Mouse (Mus musculus): ENCODE measurements around the gene Cemip.

Gene Cemip

GRCm38 (mm10) chr7:84096501-84096900 lies 10.2 kb upstream of the Cemip start:
- DNase-seq (ENCODE audit: extremely low read depth, low read depth): no peak

DNA sequence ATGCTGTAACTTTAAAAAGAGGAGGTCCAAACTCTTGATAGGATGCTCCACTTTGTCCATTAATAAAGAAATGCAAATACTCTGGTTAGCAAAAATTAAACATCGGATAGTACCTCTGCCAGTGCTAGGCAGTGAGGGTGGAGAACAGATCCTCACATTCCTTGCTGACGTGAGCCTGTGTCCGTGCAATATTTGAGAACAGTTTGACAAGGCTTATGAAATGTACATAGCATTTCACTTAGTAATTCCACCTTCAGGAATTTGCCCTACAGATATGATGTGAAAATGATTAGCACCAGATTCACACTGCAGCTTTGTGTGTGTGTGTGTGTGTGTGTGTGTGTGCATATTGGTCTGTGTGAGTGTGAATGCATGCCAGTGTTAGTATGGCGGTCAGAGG lies 4.5 kb upstream of the Cemip start:
- DNase-seq (ENCODE audit: extremely low read depth, low read depth): no peak

DNA sequence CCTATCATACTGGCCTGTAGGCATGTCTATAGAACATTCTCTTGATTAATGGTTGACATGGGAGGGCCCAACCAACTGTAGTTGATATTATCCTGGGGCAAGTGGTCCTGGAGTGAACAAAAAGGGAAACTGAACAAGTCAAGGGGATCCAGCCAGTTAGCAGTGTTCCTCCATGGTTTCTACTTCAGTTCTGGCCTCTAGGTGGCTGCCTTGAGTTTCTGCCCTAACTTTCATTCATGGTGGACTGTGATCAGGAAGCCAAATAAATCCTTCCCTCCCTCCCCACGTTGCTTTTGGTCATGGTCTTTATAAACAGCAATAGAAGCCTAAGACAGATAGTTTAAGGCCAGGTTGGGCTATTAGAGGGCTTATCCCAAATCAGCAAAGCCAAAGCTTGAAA lies 3.5 kb upstream of the Cemip start:
- peak; percentile 15 for DNase-seq (ENCODE audit: extremely low read depth, low read depth)

- peak; percentile 18 for DNase-seq (ENCODE audit: extremely low read depth, low read depth)
Observed at GRCm38 (mm10) chr7:84088971-84089370, 2.7 kb upstream of the Cemip start.

GRCm38 (mm10) chr7:84088191-84088590 lies 1.9 kb upstream of the Cemip start:
- DNase-seq (ENCODE audit: extremely low read depth, low read depth): no peak

- no peak for DNase-seq (ENCODE audit: extremely low read depth, low read depth)
Observed at GRCm38 (mm10) chr7:84085049-84085945, 1.0 kb downstream of the Cemip start.

- DNase-seq (ENCODE audit: extremely low read depth, low read depth): no peak
Observed at GRCm38 (mm10) chr7:84077257-84078013, 8.9 kb downstream of the Cemip start.

GRCm38 (mm10) chr7:84074266-84074665 lies 12.0 kb downstream of the Cemip start:
- no peak for DNase-seq (ENCODE audit: extremely low read depth, low read depth)

DNA sequence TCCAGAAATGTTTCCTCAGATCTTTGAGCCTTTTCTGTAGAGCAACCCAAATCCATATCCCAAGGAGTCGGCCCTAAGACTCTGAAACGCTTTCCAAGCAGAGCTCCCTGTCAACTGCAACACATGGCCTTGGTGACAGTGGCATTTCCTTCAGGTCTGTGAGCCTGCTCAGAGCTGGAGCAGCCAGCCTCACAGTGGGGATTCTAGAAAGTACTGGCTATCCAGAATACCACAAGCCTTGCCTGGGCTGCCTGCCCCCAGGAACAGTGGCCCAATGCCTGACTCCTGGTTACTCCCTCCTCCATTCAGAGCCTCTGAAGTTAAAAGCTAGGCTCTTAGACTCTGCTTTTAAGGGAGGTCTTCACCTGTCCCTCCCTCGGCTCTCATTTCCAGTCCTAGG lies 12.4 kb downstream of the Cemip start:
- DNase-seq (ENCODE audit: extremely low read depth, low read depth): no peak

- DNase-seq (ENCODE audit: extremely low read depth, low read depth): no peak
Observed at GRCm38 (mm10) chr7:84068931-84069330, 17.4 kb downstream of the Cemip start.

DNA sequence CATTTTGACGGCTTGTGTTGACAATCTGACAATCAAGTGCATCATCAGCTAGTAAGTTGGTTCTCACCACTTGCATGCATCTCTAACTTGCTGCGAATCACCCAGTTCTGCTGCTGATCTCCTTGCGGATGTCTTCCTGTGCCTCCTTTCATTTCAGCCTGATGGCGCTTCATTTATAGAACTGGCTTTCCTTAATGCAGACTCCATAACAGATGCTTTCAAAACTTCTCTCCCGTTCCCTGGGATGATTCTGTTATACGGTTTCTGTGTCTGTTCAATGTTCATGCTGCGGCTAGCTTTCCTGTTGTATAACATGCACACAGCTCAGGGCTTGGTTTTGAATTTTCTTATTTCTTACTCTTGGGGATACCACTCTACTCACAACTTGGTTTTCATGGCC lies 26.5 kb downstream of the Cemip start:
- no peak for DNase-seq (ENCODE audit: extremely low read depth, low read depth)

DNA sequence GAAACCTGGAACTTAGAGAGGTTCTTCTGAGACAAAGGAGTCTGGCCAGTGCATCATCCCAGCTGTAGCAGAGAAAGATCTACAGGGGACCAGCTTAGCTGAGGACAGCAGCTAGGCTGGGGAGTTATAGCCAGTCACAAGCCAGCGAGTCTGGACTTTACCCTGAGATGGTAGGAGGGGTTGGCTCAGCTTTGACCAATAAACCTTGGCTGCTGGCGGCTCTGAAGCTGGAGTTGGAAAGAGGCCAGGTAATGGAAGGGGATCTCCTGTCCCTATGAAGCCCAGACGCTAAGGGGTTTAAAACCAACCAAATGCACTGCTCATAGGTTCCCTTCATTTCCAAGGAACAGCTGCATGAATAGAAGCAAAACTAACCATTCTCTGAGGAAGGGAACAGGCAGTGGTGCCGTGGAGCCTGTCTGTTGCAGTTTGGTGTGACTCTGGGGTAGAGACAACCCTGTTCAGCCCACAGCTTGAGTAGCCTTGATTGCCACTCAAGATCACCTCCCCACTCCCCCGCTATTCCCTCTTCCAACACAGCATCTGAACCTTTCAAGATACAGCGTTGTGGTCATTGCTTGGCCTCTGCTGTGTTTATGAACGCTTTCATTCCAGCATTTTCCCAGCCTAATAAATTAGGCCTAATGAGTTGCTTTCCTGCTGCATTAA lies 30.2 kb downstream of the Cemip start:
- no peak for DNase-seq (ENCODE audit: extremely low read depth, low read depth)

DNA sequence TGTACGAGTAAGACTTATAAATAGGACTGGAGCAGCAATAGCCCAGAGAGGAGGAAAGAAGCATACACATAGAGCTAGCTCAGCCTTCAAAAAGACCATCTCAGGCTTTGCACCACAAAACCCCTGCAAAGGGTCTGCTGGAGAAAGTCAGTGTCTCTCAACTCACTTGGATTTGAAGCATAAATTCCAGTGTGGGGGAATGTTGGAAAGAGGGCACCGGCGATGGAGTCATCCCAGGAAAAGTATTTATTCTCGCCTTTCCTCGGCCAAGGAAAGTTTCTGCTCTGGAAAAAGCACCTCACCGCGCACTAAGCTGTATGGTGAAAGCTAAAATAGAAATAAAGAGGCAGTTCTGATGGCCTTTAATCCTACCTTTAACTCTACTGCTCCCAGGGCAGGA lies 32.4 kb downstream of the Cemip start:
- DNase-seq (ENCODE audit: extremely low read depth, low read depth): no peak

DNA sequence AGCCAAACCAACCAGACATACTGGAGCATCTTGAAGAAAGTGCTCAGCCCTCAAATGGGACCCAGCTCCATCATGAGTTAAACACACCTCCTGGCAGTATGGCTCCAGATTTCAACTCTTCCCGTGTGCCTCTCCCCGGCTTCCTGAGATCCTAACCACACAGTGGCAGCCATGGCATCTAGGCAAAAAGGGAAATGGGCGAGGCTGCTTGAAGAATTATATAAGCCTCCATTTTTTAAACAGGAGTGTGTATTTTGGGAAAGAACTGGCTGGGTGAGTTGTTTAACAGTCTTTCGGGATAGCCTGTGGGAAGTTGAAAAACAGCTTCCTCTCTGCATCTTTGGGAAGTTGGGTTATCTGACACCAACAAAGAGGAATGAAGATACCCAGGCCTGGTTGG lies 34.9 kb downstream of the Cemip start:
- no peak for DNase-seq (ENCODE audit: extremely low read depth, low read depth)

GRCm38 (mm10) chr7:84045546-84045945 lies 40.8 kb downstream of the Cemip start:
- no peak for DNase-seq (ENCODE audit: extremely low read depth, low read depth)

GRCm38 (mm10) chr7:84044581-84045290 lies 41.6 kb downstream of the Cemip start:
- DNase-seq (ENCODE audit: extremely low read depth, low read depth): no peak

DNA sequence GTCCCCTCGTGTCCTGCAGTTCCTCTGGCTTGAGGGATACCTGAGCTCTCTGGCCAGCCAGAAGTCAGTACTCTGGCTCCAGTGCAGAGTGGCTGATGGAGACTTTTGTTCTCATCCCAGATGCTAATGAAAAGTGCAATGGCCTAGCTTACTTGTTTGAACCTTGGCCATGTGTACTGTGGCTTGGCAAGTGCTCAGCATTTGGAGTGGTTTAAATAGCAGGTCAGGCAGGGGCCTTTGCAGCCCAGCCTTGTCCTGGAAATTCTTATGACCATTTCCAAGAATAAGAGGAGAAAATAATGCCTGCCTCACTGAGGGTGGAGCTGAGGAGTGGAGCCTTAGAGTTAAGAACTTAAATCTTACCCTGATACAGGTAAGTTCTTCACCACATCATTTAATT lies 43.6 kb downstream of the Cemip start:
- DNase-seq (ENCODE audit: extremely low read depth, low read depth): no peak

GRCm38 (mm10) chr7:84039856-84040522 lies 46.3 kb downstream of the Cemip start:
- no peak for DNase-seq (ENCODE audit: extremely low read depth, low read depth)

GRCm38 (mm10) chr7:84038642-84039041 lies 47.7 kb downstream of the Cemip start:
- no peak for DNase-seq (ENCODE audit: extremely low read depth, low read depth)

DNA sequence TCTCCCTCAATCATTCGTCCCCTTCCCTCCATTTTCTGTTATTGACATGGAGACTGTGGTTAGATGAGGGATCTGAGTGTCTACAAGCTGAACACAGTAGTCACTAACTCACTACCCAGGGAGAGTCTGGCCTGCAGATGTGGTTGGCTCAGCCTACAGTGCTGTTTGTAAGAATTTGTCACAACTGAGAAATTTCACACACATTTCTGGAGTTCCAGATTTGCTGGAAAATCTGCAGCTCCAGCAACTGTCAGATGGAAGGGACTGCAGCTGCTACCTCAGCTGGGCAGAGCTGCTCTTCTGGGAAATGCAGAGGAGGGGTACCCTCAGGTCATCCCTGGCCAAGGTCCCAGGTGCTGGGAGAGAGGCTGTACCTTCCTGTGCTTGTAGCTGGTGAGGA lies 53.5 kb downstream of the Cemip start:
- no peak for DNase-seq (ENCODE audit: extremely low read depth, low read depth)

Data from MEL-GATA-1-ER (cell line).